Mouse (Mus musculus) ES-E14 (cell line): Measurements from ENCODE around the gene Psmb8.

ENCODE experiments used
- CHD2 ChIP-seq: IDR thresholded peaks from 2 replicates; pipeline ENCODE4 v1.6.1; 2014; ENCODE audit warnings: mild to moderate bottlenecking, low read depth, low read length, inconsistent platforms
- HCFC1 ChIP-seq: IDR thresholded peaks from 2 replicates; pipeline ENCODE4 v1.6.1; 2012; ENCODE audit warnings: low read length, inconsistent platforms, borderline replicate concordance; ENCODE audit not compliant: insufficient read depth
- MAFK ChIP-seq: IDR thresholded peaks from 2 replicates; pipeline ENCODE4 v1.6.1; 2014; ENCODE audit warnings: mild to moderate bottlenecking, low read depth, low read length, inconsistent platforms; ENCODE audit not compliant: insufficient read depth
- ZNF384 ChIP-seq: IDR thresholded peaks from 2 replicates; pipeline ENCODE4 v1.6.1; 2012; ENCODE audit warnings: low read depth, low read length, inconsistent platforms

DNA sequence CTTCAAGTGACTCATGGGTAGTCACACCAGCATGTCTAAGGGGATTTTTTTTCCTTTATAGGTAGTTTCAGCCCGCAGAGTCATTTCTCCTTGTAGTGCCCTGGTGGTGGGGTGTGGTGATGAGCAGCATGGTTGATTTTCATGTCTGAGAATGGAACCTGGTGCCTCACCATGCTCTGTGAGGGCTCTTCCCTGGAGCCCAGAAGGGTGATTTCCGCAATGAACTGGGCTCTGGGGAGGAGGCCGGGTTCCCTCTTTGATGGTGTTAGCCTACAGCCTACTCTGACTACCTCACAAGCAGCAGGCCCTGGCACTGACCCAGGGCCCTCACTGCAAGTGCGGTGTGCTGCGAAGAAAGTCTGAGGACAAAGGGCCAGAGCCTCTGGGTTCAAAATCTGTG is 5.9 kb downstream of the Psmb8 start, which contains the start of gene Tap2:
- TF ChIP-seq CHD2 (no peak), HCFC1 (no peak), ZNF384 (no peak), MAFK (no peak)
